Mouse (Mus musculus): ENCODE results near the gene Yipf1.

GRCm38 (mm10) chr4:107337455-107337854, 23.3 kb downstream of the Yipf1 start:
- no peak for TF ChIP-seq POLR2A (IDR thresholded peaks at IDR 0.05; ENCODE audit: control insufficient read depth, low read depth, low read length)
- TF ChIP-seq CTCF (IDR thresholded peaks at IDR 0.05; ENCODE audit: control insufficient read depth, insufficient read depth, insufficient replicate concordance, low read depth, low read length): no peak

Measured in testis, adult 2 months (tissue).